Mouse (Mus musculus): ENCODE measurements around the gene Ceacam19.

Gene Ceacam19

GRCm38 (mm10) chr7:19880754-19881153, 7.0 kb downstream of the Ceacam19 start:
- WGBS, result 80% methylated on average over 8 of the region's 8 CpGs

GRCm38 (mm10) chr7:19876781-19877425, 10.9 kb downstream of the Ceacam19 start:
- 67% methylated on average over 14 of the region's 14 CpGs for WGBS

- 32% methylated on average over 13 of the region's 13 CpGs for WGBS
These were observed 11.7 kb downstream of the Ceacam19 start for GRCm38 (mm10) chr7:19875948-19876682.

GRCm38 (mm10) chr7:19871943-19872601, 15.7 kb downstream of the Ceacam19 start:
- 58% methylated on average over 5 of the region's 5 CpGs for WGBS

GRCm38 (mm10) chr7:19871137-19871621, 16.6 kb downstream of the Ceacam19 start:
- 71% methylated on average over 10 of the region's 10 CpGs for WGBS

- 90% methylated on average over 16 of the region's 16 CpGs for WGBS
These were observed 19.9 kb downstream of the Ceacam19 start for GRCm38 (mm10) chr7:19867751-19868399.

- WGBS, result 75% methylated on average over 6 of the region's 6 CpGs
These were observed 21.3 kb downstream of the Ceacam19 start for GRCm38 (mm10) chr7:19866490-19866889.

GRCm38 (mm10) chr7:19865246-19866036, 22.3 kb downstream of the Ceacam19 start:
- WGBS, result 89% methylated on average over 8 of the region's 8 CpGs

GRCm38 (mm10) chr7:19864241-19864640, 23.5 kb downstream of the Ceacam19 start:
- 36% methylated on average over 2 of the region's 2 CpGs for WGBS

- WGBS, result 88% methylated on average over 9 of the region's 9 CpGs
These were observed 26.6 kb downstream of the Ceacam19 start, which contains the start of gene Ceacam16 for GRCm38 (mm10) chr7:19861199-19861598. Ceacam16 (minus strand) TSS chr7:19861299.

- WGBS, result 73% methylated on average over 10 of the region's 10 CpGs
These were observed 28.0 kb downstream of the Ceacam19 start for GRCm38 (mm10) chr7:19859740-19860139.

GRCm38 (mm10) chr7:19856283-19856682, 31.5 kb downstream of the Ceacam19 start:
- 89% methylated on average over 6 of the region's 6 CpGs for WGBS

- WGBS, result 93% methylated on average over 5 of the region's 5 CpGs
These were observed 32.1 kb downstream of the Ceacam19 start for GRCm38 (mm10) chr7:19855663-19856062.

- whole genome bisulfite sequencing, result 93% methylated on average over 20 of the region's 20 CpGs
These were observed 34.2 kb downstream of the Ceacam19 start for GRCm38 (mm10) chr7:19853526-19853925.

- WGBS, result 3% methylated on average over 33 of the region's 33 CpGs
These were observed 35.8 kb downstream of the Ceacam19 start, which contains the start of gene Gm19345 for GRCm38 (mm10) chr7:19851858-19852570. Gm19345 (plus strand) TSS chr7:19852003.

GRCm38 (mm10) chr7:19844521-19845171, 43.1 kb downstream of the Ceacam19 start:
- 76% methylated on average over 15 of the region's 15 CpGs for WGBS

GRCm38 (mm10) chr7:19843561-19843960, 44.2 kb downstream of the Ceacam19 start:
- WGBS, result 9% methylated on average over 11 of the region's 11 CpGs

- 43% methylated on average over 19 of the region's 19 CpGs for WGBS
These were observed 44.8 kb downstream of the Ceacam19 start for GRCm38 (mm10) chr7:19842885-19843504.

- 83% methylated on average over 21 of the region's 21 CpGs for whole genome bisulfite sequencing
These were observed 45.9 kb downstream of the Ceacam19 start for GRCm38 (mm10) chr7:19841686-19842413.
